Mouse (Mus musculus): Measurements from ENCODE around the gene Tspear.

DNA sequence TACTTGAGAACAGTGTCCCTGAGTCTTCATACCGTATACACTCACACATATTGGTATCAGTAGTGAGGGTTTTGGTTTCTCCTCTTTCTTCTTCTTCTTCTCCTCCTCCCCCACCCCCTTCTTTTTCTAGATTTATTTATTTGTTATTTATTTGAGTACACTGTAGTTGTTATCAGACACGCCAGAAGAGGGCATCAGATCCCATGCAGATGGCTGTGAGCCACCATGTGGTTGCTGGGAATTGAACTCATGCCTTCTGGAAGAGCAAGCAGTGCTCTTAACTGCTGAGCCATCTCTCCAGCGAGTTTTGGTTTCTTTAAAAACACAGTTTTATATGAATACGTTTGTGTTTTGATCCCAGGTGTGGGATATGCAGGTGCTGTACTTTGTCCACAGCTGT is 41.9 kb downstream of the Tspear start:
- TF ChIP-seq POLR2A (IDR thresholded peaks at IDR 0.05; ENCODE audit: control insufficient read depth, low read depth, low read length) (no peak), CTCF (IDR thresholded peaks at IDR 0.05; ENCODE audit: control insufficient read depth, insufficient read depth, insufficient replicate concordance, low read depth, low read length) (no peak)

All from testis, adult 2 months (tissue).